Mouse (Mus musculus) testis, postnatal 10 days (tissue): ENCODE measurements at regions not wholly inside any gene's neighbourhood (a gene's known extent, or its start where the extent isn't known, plus 50 kb on each side); places are given as distances from the start of the nearest gene placed in this dataset.

Source experiments
- DNase-seq: peaks from one replicate; pipeline ENCODE4 v3.0.0; 2021; ENCODE audit warnings: low spot score

- DNase-seq: no peak
These were observed 60.4 kb downstream of the Aipl1 start for GRCm38 (mm10) chr11:71976724-71977481.

- DNase-seq: no peak
These were observed 66.0 kb downstream of the Aipl1 start for GRCm38 (mm10) chr11:71971351-71971750.

DNA sequence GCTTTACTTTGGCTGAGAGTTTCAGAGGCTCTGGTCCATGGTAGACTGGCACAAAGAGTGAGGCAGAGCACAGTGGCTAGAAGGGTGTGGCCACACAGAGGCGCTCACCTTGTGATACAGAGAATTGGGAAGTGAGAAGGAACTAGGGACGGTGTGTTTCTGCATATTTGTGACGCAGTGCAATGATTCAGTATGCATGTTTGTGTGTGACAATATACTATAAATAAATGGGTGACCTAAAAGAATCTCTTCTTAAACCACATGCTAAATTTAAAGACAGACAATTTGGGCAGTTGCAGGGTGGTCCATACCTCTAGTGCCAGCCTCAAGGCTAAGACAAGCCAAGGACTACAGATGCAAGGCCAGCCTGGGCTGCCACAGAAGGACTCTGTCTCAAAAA lies 75.0 kb downstream of the Aipl1 start:
- no peak for DNase-seq

DNA sequence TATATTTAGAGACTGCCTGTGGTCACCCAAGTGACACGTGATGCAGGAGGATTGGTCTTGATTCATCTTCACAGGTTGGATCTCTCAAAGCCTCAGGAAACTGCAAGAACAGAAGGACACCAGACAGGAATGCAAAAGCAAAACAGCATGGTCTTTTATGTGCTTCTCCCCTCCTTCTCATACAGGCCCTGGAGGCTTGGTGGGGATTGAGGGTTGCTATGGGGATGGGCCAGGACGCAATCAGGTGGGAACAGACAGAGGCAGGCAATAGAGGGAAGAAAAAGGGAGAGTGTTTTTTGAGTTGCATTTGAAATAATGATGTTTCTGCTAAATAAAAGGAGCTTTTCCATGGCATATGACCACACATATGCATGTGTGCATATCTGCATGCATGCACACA lies 84.8 kb downstream of the Aipl1 start:
- DNase-seq: no peak

DNA sequence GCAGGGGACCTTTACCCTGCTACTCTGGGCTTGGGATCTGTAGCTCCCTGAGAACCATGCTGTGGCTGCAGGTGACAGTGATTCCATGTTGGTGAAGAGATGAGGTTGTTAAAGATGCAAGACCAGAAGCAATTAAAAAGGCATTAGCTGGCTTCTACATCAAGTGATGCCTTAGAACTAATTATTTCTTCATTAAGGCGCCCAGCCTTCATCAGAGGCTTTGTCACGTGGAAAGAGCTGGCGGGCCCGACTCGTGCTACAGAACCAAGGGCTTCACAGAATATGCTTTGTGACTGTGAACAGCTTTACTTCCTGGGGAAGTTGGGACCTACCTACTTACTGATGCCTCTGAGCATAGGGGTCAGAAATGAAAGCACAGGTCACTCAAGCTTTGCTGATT lies 90.1 kb downstream of the Aipl1 start:
- DNase-seq: no peak

- DNase-seq: no peak
These were observed 92.3 kb downstream of the Aipl1 start for GRCm38 (mm10) chr11:71945098-71945413.

GRCm38 (mm10) chr11:71944398-71945097 lies 92.8 kb downstream of the Aipl1 start:
- no peak for DNase-seq

GRCm38 (mm10) chr11:71943512-71943911 lies 93.8 kb downstream of the Aipl1 start:
- DNase-seq: no peak

DNA sequence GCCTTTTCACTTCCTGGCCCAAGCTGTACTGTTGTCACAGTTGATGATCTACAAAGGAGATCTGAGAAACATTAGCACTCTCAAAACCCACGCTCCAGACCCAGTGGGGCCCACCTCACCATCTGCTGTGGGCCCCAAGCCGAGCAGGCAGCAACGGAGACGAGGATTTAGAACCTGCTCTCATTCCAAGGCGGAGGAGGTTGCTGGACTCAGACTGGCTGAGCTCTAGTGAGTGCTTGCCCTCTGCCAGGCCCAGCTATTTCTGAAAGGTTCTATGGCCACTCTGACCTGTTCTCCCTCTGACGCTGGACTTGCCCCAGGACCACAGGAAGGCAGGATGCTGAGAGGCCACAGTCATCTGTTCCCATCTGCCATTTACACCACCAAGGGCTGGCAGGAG lies 98.2 kb downstream of the Aipl1 start:
- DNase-seq: no peak

GRCm38 (mm10) chr11:71937108-71937507 lies 100.2 kb downstream of the Aipl1 start:
- peak; percentile 49 for DNase-seq

DNA sequence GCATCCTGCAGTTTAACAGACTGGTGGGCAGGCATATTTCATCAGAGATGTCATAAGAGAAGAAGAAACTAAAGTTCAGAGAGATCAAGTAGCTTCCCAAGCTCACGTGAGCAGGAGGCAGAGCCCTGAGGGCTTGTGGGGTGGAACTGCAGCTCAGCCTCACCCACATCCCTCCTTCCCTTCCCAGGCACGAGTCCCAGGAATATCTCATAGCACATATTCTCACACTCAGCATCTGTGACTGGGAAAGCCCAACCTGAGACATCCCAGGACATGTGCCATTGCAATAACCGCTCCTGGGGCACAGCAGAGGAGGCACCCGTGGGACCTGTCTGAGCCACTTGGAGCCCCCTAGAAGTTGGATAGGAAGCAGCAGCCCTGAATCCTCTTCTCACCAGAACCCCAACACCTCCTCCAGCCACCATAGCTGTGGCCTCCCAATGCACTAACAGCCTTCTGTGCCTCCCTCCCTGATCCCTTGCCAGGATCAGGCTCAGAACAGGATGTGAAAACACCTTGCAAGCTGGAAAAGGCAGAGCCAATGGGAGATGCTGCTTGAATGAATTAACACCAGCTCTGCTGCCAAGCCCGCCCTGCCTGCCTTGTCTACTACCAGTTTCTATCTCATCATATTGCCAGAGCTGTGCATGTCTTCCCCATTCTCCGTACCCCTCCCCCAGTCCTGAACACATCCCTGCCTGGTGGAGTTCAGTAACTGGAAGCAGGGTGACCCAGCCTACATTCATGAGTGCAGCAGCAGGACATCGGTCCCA lies 107.4 kb downstream of the Aipl1 start:
- no peak for DNase-seq

- DNase-seq: no peak
These were observed 122.6 kb downstream of the Aipl1 start for GRCm38 (mm10) chr11:71914665-71915064.

GRCm38 (mm10) chr11:71912626-71913025 lies 124.7 kb downstream of the Aipl1 start:
- DNase-seq: no peak

GRCm38 (mm10) chr11:71911284-71911683 lies 126.0 kb downstream of the Aipl1 start:
- no peak for DNase-seq

DNA sequence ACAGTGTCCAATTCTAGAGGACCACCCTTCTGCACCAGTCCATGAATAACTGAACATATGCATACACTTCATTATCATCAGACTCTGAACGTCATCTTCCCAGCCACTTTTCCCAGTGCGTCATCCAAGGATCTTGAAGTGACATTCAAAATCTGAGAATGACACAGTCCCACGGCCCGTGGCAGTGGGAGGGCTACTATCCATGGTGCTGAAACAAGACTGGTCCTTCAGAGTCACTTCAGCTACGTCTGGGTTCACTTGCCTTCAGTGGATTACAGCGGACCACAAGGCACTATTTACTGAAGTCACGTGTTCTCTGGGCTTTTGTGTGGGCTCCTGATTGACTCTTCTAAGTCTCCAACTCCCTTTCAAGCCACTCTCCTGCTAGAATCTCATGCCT lies 128.7 kb downstream of the Aipl1 start:
- no peak for DNase-seq

- DNase-seq: no peak
These were observed 134.3 kb downstream of the Aipl1 start for GRCm38 (mm10) chr11:71903020-71903410.

DNA sequence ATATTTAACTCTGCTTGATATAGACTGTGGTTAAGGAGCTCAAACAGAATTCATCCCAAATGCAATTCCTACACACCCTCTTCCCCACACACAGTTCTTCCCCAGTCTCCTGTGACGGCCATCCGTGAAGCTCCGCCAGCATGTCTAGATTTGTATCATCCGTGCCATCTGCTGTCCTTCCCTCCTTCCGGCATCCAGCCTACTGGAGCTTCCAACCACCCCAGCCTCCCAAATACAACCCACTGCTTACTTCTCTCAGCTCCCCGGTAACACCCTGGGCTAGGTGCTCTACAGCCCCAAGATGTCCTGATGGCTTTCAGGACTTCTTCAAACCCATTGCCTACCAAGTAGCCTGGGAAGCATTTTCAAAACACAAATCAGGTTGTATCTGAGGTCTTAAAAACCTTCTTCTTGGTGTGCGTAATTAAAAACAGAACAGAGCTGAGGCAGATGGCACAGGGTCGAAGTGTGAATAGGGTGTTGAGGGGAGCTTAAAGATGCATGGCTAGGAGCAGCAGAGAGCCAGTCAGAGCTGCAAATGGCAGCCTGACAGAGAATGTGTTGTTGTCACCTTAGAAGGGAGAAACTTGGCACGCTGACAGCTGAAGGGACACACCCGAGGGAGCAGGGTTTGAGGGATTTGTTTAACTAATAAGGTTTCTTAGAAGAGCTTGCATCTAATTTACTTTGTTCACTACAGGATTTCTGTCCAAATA lies 134.8 kb downstream of the Aipl1 start:
- DNase-seq: no peak

GRCm38 (mm10) chr11:71900816-71901215 lies 136.5 kb downstream of the Aipl1 start:
- no peak for DNase-seq

DNA sequence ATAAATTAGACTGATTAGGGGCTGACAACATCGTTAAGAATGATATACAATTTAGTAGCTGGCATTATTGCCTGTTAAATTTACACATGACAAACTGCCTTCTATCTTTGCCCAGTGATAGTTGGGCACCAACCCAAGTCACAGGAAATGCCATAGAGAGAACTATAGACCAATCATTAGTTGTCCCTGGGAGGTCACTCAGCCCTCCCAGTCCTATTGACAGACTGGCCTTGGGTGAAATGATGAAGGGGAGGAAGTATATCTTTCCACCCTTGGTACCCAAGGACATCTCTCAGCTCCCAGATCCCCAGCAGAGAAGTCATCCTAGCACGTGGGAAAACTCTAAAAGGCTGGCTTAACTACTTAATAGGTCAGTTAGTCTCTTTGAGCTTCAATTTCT lies 139.8 kb downstream of the Aipl1 start:
- DNase-seq: no peak

DNA sequence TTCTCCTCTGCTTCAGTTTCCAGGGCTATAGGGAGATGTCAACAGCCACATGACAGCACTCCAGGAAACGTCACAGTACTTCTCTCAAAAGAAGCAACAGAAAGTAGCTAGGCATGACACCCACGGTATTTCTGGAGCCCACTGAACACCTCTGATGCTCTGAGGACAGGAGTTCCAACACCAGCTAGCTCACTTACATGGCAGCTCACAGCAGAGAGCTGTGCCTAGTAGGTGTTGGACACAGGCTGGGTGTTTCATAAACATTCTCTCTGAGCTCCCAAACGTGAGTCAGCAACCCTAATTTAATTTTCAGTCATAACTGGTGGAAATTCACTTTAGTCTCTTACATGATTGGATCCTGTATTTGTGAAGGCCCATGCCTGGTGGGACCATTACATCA lies 140.2 kb downstream of the Aipl1 start:
- no peak for DNase-seq

DNA sequence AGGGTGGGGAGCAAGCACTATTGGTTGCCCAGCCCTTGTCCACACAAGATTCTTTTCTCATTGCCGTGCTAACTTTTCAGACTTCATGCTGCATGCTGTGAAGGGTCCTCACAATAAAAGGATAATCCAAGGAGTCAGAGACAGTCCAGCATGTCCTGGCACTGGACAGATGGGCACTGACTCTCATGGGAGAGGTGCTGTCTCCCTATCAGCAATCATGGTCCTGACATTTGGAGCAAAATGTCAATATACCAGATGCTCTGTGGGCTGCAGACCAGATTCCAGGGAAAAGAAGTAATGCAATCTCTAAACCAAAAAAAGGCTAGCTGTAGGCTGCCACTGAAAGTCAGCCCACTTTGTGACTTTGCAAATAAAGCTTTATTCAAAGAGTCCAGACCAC lies 141.5 kb downstream of the Wscd1 start:
- no peak for DNase-seq

- DNase-seq: no peak
These were observed 139.4 kb downstream of the Wscd1 start for GRCm38 (mm10) chr11:71889161-71889560.

GRCm38 (mm10) chr11:71887211-71887610 lies 137.5 kb downstream of the Wscd1 start:
- no peak for DNase-seq
